Mouse (Mus musculus): ENCODE measurements around the gene Rgs11. TPM values are rescaled to one million over a fixed set of nuclear protein-coding genes. Genes with fewer than 3 reads are reported as not detected.
A peak's percentile ranks its signal among the peaks of the same experiment; 100 is the strongest.
"Not testable (repeated sequence)": the region's sequence is repeated elsewhere in the genome, so short reads cannot be mapped to it uniquely, and the experiment has no call there.

Rgs11 gene
- total RNA-seq (2014; fragmentation: Nextera tagmentation) (21.2 and 37.9 TPM in 2 replicates), total RNA-seq (2017) (14.7 and 18.4 TPM in 2 replicates), polyA plus RNA-seq (2012) (29.5 and 34.9 TPM in 2 replicates)

GRCm38 (mm10) chr17:26202737-26203136 is at the start of gene Rgs11:
Rgs11 (plus strand) TSS chr17:26202951.
- Histone ChIP-seq H3K4me3 (ENCODE audit: low read depth, low read length) (peak within 1 kb of the TSS; percentile 78), H3K9me3 (replicated peaks) (no peaks in the 10 kb centered on the region), H3K36me3 (replicated peaks) (peaks cover 64% of the 10 kb centered on the region), H3K4me1 (ENCODE audit: insufficient read depth, low read depth, low read length) (peaks cover 88% of the 10 kb centered on the region), H3K27me3 (ENCODE audit: insufficient read depth, low read length) (no peaks in the 10 kb centered on the region; the same call in 1 of the 2 replicates)
- TF ChIP-seq GATA2 (IDR thresholded peaks at IDR 0.05; ENCODE audit: borderline replicate concordance, low read depth, low read length), result no peak
- no peak for TF ChIP-seq TAL1 (conservative IDR thresholded peaks at IDR 0.05; ENCODE audit: low read depth, low read length)
- no peak for TF ChIP-seq CTCF (IDR thresholded peaks at IDR 0.05; ENCODE audit: low read depth, low read length)
- no peak for TF ChIP-seq POLR2AphosphoS5 (IDR thresholded peaks at IDR 0.05; ENCODE audit: insufficient replicate concordance, low read depth, low read length)
- no peak for TF ChIP-seq GATA1 (IDR thresholded peaks at IDR 0.05; ENCODE audit: borderline replicate concordance, low read length)
- no peak for ATAC-seq (ENCODE audit: extremely low read depth, insufficient number of reproducible peaks, low FRiP score, poor library complexity, severe bottlenecking)
- peak; percentile 78 for DNase-seq (ENCODE audit: low spot score)

DNA sequence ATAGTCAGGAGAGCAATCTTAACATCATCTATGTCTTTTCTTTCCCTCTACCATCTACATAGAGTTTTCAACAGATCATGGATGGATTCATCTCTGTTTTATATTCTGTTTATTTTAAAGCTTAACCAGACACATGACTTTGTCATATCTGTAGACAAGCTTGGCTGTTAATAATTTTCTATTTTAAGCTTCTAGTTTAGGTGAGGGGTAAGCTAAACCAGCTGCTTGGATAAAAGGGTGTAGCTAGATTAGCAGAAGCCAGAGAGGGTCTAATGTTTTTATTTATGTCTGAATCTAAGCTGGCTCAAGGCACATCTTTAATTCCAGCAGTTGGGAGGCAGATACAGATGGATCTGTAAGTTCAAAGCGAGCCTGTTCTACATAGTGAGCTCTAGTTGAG is 40.0 kb upstream of the Rgs11 start:
- Histone ChIP-seq H3K4me3 (ENCODE audit: low read depth, low read length) (no peak overlapping the region), H3K36me3 (replicated peaks) (peaks cover 51% of the 10 kb centered on the region), H3K27me3 (ENCODE audit: insufficient read depth, low read length) (no peaks in the 10 kb centered on the region), H3K4me1 (ENCODE audit: insufficient read depth, low read depth, low read length) (peaks cover 2% of the 10 kb centered on the region; the same call in 1 of the 2 replicates), H3K9me3 (replicated peaks) (no peaks in the 10 kb centered on the region)
- no peak for DNase-seq (ENCODE audit: low spot score)
- no peak for ATAC-seq (ENCODE audit: extremely low read depth, insufficient number of reproducible peaks, low FRiP score, poor library complexity, severe bottlenecking)
- TF ChIP-seq POLR2AphosphoS5 (IDR thresholded peaks at IDR 0.05; ENCODE audit: insufficient replicate concordance, low read depth, low read length) (no peak), GATA1 (IDR thresholded peaks at IDR 0.05; ENCODE audit: borderline replicate concordance, low read length) (no peak), GATA2 (IDR thresholded peaks at IDR 0.05; ENCODE audit: borderline replicate concordance, low read depth, low read length) (no peak), CTCF (IDR thresholded peaks at IDR 0.05; ENCODE audit: low read depth, low read length) (no peak), TAL1 (conservative IDR thresholded peaks at IDR 0.05; ENCODE audit: low read depth, low read length) (no peak)

GRCm38 (mm10) chr17:26168039-26168438 is 34.7 kb upstream of the Rgs11 start:
- no peak for DNase-seq (ENCODE audit: low spot score)

GRCm38 (mm10) chr17:26175248-26175647 is 27.5 kb upstream of the Rgs11 start:
- not testable (repeated sequence) for DNase-seq (ENCODE audit: low spot score); H3K27me3 ChIP-seq (ENCODE audit: insufficient read depth, low read length)

More at GRCm38 (mm10) chr17:26168039-26168438, 34.7 kb upstream of the Rgs11 start:
- no peak for TF ChIP-seq GATA1 (IDR thresholded peaks at IDR 0.05; ENCODE audit: borderline replicate concordance, low read length)
- no peak for TF ChIP-seq TAL1 (conservative IDR thresholded peaks at IDR 0.05; ENCODE audit: low read depth, low read length)
- no peak for TF ChIP-seq GATA2 (IDR thresholded peaks at IDR 0.05; ENCODE audit: borderline replicate concordance, low read depth, low read length)
- no peak for TF ChIP-seq POLR2AphosphoS5 (IDR thresholded peaks at IDR 0.05; ENCODE audit: insufficient replicate concordance, low read depth, low read length)
- TF ChIP-seq CTCF (IDR thresholded peaks at IDR 0.05; ENCODE audit: low read depth, low read length), result no peak
- no peak for ATAC-seq (ENCODE audit: extremely low read depth, insufficient number of reproducible peaks, low FRiP score, poor library complexity, severe bottlenecking)
- Histone ChIP-seq H3K27me3 (ENCODE audit: insufficient read depth, low read length) (no peaks in the 10 kb centered on the region), H3K4me1 (ENCODE audit: insufficient read depth, low read depth, low read length) (peaks cover 16% of the 10 kb centered on the region), H3K36me3 (replicated peaks) (peaks cover 61% of the 10 kb centered on the region), H3K9me3 (replicated peaks) (no peaks in the 10 kb centered on the region), H3K4me3 (ENCODE audit: low read depth, low read length) (no peak overlapping the region)

GRCm38 (mm10) chr17:26178611-26179010 is 24.1 kb upstream of the Rgs11 start:
- no peak for DNase-seq (ENCODE audit: low spot score)
- H3K4me3 ChIP-seq (ENCODE audit: low read depth, low read length), result no peak overlapping the region
- H3K4me1 ChIP-seq (ENCODE audit: insufficient read depth, low read depth, low read length), result no peaks in the 10 kb centered on the region

More at GRCm38 (mm10) chr17:26175248-26175647, 27.5 kb upstream of the Rgs11 start:
- H3K4me1 ChIP-seq (ENCODE audit: insufficient read depth, low read depth, low read length); H3K9me3 ChIP-seq (replicated peaks); H3K4me3 ChIP-seq (ENCODE audit: low read depth, low read length); ATAC-seq (ENCODE audit: extremely low read depth, insufficient number of reproducible peaks, low FRiP score, poor library complexity, severe bottlenecking): not testable (repeated sequence)
- H3K36me3 ChIP-seq (replicated peaks), result peaks cover 64% of the 10 kb centered on the region

DNA sequence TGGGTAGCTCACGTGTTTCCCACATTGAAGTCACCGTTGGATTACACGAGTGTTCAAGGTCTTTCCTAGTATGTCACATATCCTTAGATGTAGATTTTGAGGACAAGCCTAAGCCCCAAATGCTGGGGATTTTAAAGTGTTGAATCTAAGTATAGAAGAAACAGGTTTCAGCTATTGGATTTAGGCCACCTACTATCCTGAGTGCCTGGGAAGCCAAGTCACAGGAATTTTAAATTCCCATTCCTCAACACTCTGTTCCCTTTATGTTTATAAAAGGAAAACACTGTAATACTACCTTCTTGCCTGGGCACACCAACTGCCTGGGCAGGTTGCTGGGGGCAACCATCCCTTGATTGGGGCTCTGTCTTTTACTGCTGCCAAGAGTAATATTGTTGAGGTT is 21.6 kb upstream of the Rgs11 start:
- H3K36me3 ChIP-seq (replicated peaks), result peaks cover 78% of the 10 kb centered on the region
- no peak for ATAC-seq (ENCODE audit: extremely low read depth, insufficient number of reproducible peaks, low FRiP score, poor library complexity, severe bottlenecking)
- DNase-seq (ENCODE audit: low spot score), result no peak

More at GRCm38 (mm10) chr17:26178611-26179010, 24.1 kb upstream of the Rgs11 start:
- Histone ChIP-seq H3K27me3 (ENCODE audit: insufficient read depth, low read length) (no peaks in the 10 kb centered on the region), H3K36me3 (replicated peaks) (peaks cover 78% of the 10 kb centered on the region), H3K9me3 (replicated peaks) (no peaks in the 10 kb centered on the region)
- TF ChIP-seq GATA2 (IDR thresholded peaks at IDR 0.05; ENCODE audit: borderline replicate concordance, low read depth, low read length) (no peak), POLR2AphosphoS5 (IDR thresholded peaks at IDR 0.05; ENCODE audit: insufficient replicate concordance, low read depth, low read length) (no peak), CTCF (IDR thresholded peaks at IDR 0.05; ENCODE audit: low read depth, low read length) (no peak), TAL1 (conservative IDR thresholded peaks at IDR 0.05; ENCODE audit: low read depth, low read length) (no peak), GATA1 (IDR thresholded peaks at IDR 0.05; ENCODE audit: borderline replicate concordance, low read length) (no peak)
- no peak for ATAC-seq (ENCODE audit: extremely low read depth, insufficient number of reproducible peaks, low FRiP score, poor library complexity, severe bottlenecking)

More for the DNA sequence above, 21.6 kb upstream of the Rgs11 start:
- Histone ChIP-seq H3K4me3 (ENCODE audit: low read depth, low read length) (no peak overlapping the region), H3K4me1 (ENCODE audit: insufficient read depth, low read depth, low read length) (no peaks in the 10 kb centered on the region), H3K27me3 (ENCODE audit: insufficient read depth, low read length) (no peaks in the 10 kb centered on the region), H3K9me3 (replicated peaks) (no peaks in the 10 kb centered on the region)
- no peak for TF ChIP-seq GATA1 (IDR thresholded peaks at IDR 0.05; ENCODE audit: borderline replicate concordance, low read length)
- no peak for TF ChIP-seq TAL1 (conservative IDR thresholded peaks at IDR 0.05; ENCODE audit: low read depth, low read length)
- TF ChIP-seq POLR2AphosphoS5 (IDR thresholded peaks at IDR 0.05; ENCODE audit: insufficient replicate concordance, low read depth, low read length), result no peak
- no peak for TF ChIP-seq GATA2 (IDR thresholded peaks at IDR 0.05; ENCODE audit: borderline replicate concordance, low read depth, low read length)
- no peak for TF ChIP-seq CTCF (IDR thresholded peaks at IDR 0.05; ENCODE audit: low read depth, low read length)
